Mouse (Mus musculus): Measurements from ENCODE around the gene Dnajc30.

Gene Dnajc30

DNA sequence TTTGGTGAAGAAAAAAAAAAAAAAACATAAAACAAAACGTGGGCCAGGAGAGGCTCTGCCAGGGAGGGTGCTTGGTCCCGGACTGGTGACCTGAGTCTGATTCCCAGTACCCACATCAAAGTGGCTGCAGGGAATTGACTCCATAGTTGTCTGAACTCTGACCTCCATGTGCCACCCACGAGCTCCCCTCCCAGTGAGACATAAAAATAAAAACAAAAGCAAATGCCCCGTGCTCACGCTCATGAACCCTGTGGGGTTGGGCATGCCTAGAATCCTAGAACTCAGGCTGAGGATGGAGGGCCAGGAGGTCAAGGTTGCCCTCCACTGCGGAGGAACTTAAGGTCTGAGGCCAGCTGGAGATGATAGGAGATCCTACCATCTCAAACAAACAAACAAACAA lies 45.0 kb downstream of the Dnajc30 start:
- DNase-seq (ENCODE audit: low read depth, low spot score), result no peak

DNA sequence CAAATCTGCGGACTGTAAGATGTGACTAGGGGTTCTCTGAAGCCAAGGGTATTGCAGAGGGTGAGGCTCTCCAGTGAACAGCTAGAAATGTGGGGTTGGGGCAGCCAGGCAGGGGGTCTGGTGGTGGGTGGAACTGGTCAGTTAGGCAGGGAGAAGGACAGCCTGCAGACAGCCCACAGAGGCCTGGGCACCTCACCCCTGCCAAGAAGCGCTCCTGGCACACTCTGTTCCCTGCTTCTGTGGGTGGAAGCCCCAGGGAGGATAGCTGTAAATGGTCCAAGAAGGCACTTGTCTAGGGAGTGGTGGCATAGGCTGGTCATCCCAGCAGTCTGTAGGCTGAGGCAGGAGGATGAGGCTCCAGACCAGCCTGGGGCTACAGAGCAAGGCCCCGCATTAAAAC lies 45.4 kb downstream of the Dnajc30 start:
- no peak for DNase-seq (ENCODE audit: low read depth, low spot score)

DNA sequence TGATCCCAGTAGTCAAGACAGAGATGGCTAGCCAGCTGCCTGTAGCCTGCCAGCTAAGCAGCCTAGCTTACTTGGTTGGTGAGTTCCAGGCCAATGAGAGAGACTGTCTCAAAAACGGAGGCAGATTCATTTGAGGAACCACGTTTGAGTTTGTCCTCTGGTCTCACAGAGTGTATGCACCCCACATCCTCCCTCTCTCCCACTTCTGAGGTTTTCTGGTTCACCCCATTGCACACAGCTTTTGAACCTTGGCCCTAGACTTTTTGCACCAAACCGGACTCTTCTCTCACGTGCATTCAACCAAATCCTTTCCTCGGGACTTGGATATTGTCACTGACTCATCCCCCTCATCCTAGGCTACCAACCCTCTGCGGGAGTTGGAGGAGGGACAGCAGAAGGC lies 46.0 kb downstream of the Dnajc30 start:
- no peak for DNase-seq (ENCODE audit: low read depth, low spot score)

DNA sequence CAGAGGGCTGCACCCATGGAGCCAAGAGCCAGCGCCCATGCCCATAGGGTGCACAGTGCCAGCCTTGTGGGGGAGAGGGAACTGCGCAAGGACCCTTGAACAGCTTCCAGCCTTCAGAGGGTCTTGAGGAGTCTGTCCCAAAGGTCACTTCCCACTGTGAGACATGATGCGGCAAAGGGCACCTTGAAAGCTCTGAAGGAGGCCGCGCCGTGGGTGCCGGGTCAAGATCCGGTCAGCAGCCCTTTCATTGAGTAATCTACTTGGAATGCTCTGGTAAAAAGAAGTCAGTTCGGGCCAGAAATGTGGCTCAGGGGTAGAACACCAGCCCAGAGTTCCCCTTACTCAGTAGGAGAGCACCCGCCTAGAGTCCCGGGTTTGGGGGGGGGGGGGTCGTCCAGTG lies 49.8 kb downstream of the Dnajc30 start:
- no peak for DNase-seq (ENCODE audit: low read depth, low spot score)

DNA sequence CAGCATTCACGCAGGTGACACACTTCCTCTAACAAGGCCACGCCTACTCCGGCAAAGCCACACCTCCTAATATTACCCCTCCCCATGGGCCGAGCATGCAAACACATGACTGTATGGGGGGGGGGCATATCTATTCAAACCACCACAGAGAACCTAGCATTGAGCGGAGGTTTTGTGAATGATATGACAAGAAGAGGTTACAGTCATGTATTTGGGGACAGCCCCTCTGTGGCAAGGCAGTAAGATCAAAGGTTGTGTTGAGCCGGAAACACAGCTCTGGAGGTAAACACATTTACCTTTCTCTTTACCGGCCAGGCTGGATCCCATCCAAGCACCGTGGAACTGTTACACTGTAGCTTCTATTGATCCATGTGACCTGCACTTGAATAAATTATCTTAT lies 51.2 kb downstream of the Dnajc30 start:
- no peak for DNase-seq (ENCODE audit: low read depth, low spot score)
